In the genomic region with DNA sequence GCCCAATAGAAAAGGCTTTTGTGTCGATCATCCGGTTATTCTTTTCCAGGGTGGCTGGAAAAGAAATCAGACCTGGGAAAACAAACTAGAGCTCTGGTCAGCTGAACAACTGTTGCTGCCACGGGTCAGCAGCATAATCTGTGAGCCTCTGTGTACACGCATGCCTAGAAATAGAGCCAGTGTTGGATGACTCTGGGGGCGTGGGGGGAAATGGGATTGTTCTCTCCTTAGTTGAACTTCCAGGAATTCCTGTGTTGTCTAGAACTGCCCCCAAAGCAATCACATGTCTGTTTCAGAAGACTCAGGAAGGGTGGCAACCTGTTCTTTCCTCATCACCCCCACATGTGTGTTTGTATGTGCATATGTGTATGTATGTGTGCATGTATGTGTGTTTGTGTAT, we compare ENCODE assay signal across 13 mouse cellular contexts.
DNase-seq lines count a peak whose midpoint lies in the region; ATAC-seq and TF ChIP-seq lines count a peak whose summit lies in the region.
"Had no signal": no experiment of that assay in that cellular context is flagged by ENCODE, and none has a peak within 500 bp of the region (broad histone marks: within the 10 kb centered on the region; RNA-seq: fewer than 3 reads in every experiment).

No protein-coding gene starts in this region.

- no peaks in the 10 kb centered on the region for H3K79me2 ChIP-seq in heart, adult 2 months (replicated peaks; ENCODE audit: control insufficient read depth, insufficient read depth, low read length)

- H3K27ac ChIP-seq in heart, adult 2 months, result peak overlapping the region; percentile 72
- H3K27ac ChIP-seq in heart, embryonic 11.5 days (ENCODE audit: low read depth, low read length), result no peak overlapping the region
- no peak overlapping the region for H3K27ac ChIP-seq in lung, postnatal 0 days (ENCODE audit: low read length)
- H3K27ac ChIP-seq: limb, embryonic 15.5 days; lung, embryonic 15.5 days had no signal

- ATAC-seq in heart, embryonic 11.5 days (replicated peaks; ENCODE audit: insufficient number of reproducible peaks, low FRiP score, low TSS enrichment), result no peak
- ATAC-seq in lung, postnatal 0 days, result peak; percentile 85
- ATAC-seq in inflammation-experienced regulatory T-cells, adult 6 months, result no peak

- no peaks in the 10 kb centered on the region for H3K9me3 ChIP-seq in heart, embryonic 11.5 days (replicated peaks; ENCODE audit: control insufficient read depth, low read length)
- no peaks in the 10 kb centered on the region for H3K9me3 ChIP-seq in lung, postnatal 0 days (ENCODE audit: low read length)
- H3K9me3 ChIP-seq: limb, embryonic 15.5 days; lung, embryonic 15.5 days had no signal

- peaks cover 12% of the 10 kb centered on the region for H3K4me1 ChIP-seq in heart, adult 2 months (ENCODE audit: control insufficient read depth, insufficient read depth, low read length)
- H3K4me1 ChIP-seq in heart, embryonic 11.5 days (ENCODE audit: control insufficient read depth, insufficient read depth, low read length), result 0 out of 2 replicates have a peak, but pooled peaks cover 3% of the 10 kb centered on the region
- no peaks in the 10 kb centered on the region for H3K4me1 ChIP-seq in lung, postnatal 0 days (ENCODE audit: insufficient read depth, low read depth, low read length)
- H3K4me1 ChIP-seq: lung, embryonic 15.5 days had no signal

- peak; percentile 96 for TF ChIP-seq EP300 in heart, adult 2 months (IDR thresholded peaks at IDR 0.05; ENCODE audit: insufficient read depth, low read depth, low read length)
- TF ChIP-seq EP300 in lung, postnatal 0 days (IDR thresholded peaks at IDR 0.05), result peak; percentile 92

- H3K4me3 ChIP-seq in heart, adult 2 months, result no peak overlapping the region
- H3K4me3 ChIP-seq in heart, embryonic 11.5 days (ENCODE audit: low read depth, low read length), result no peak overlapping the region
- H3K4me3 ChIP-seq in lung, postnatal 0 days (ENCODE audit: low read depth, low read length), result no peak overlapping the region
- H3K4me3 ChIP-seq: erythroblast, embryonic 14.5 days; limb, embryonic 15.5 days; lung, embryonic 15.5 days had no signal

- intact Hi-C loops in heart, adult 2 months (cut with DNase I), result loop anchor here (1.0 to 5.0 kb wide), 3 partner anchors 30 to 144 kb away; no protein-coding TSS in a partner anchor
- intact Hi-C loops in heart, postnatal 25 days (cut with DNase I), result loop anchor here (5.0 kb wide), 1 partner anchor 84 kb away; no protein-coding TSS in a partner anchor

- WGBS in heart, adult 2 months, result 38% methylated on average over 5 of the region's 5 CpGs
- WGBS in heart, embryonic 11.5 days (ENCODE audit: insufficient replicate concordance), result 66% methylated on average over 5 of the region's 5 CpGs
- WGBS in lung, postnatal 0 days, result 65% methylated on average over 5 of the region's 5 CpGs

- peak; percentile 52 to 78 for DNase-seq in heart, adult 2 months
- DNase-seq in heart, adult 9 months (ENCODE audit: low spot score in 2 of 2), result peak; percentile 77 to 89
- peak; percentile 60 for DNase-seq in heart, postnatal 25 days (ENCODE audit: low spot score)
- peak; percentile 52 for DNase-seq in lung, postnatal 0 days (ENCODE audit: low spot score)
- DNase-seq in cerebellum, adult 11 months, result no peak
- DNase-seq: cerebellum, postnatal 14 days; midbrain, embryonic 14.5 days; right cerebral cortex, postnatal 4 days had no signal

- no peak overlapping the region for H3K4me2 ChIP-seq in heart, embryonic 11.5 days
- no peak overlapping the region for H3K4me2 ChIP-seq in lung, postnatal 0 days (replicated peaks; ENCODE audit: low read depth, low read length)
- H3K4me2 ChIP-seq: limb, embryonic 15.5 days; lung, embryonic 15.5 days had no signal

- TF ChIP-seq POLR2A in heart, adult 2 months (IDR thresholded peaks at IDR 0.05; ENCODE audit: insufficient read depth, low read depth, low read length), result peak; percentile 70

- peaks cover 4% of the 10 kb centered on the region for H3K36me3 ChIP-seq in heart, adult 2 months (ENCODE audit: control insufficient read depth, insufficient read depth, low read length)
- no peaks in the 10 kb centered on the region for H3K36me3 ChIP-seq in heart, embryonic 11.5 days (ENCODE audit: control insufficient read depth, insufficient read depth, low read length)
- H3K36me3 ChIP-seq in lung, postnatal 0 days (ENCODE audit: insufficient read depth, low read length), result no peaks in the 10 kb centered on the region
- H3K36me3 ChIP-seq: limb, embryonic 15.5 days; lung, embryonic 15.5 days had no signal

- no peaks in the 10 kb centered on the region for H3K27me3 ChIP-seq in heart, adult 2 months (ENCODE audit: control insufficient read depth, insufficient read depth, low read length)
- H3K27me3 ChIP-seq in heart, embryonic 11.5 days (ENCODE audit: control insufficient read depth, insufficient read depth, low read length), result no peaks in the 10 kb centered on the region
- no peaks in the 10 kb centered on the region for H3K27me3 ChIP-seq in lung, postnatal 0 days (replicated peaks; ENCODE audit: insufficient read depth, low read length)
- H3K27me3 ChIP-seq: limb, embryonic 15.5 days; lung, embryonic 15.5 days had no signal

- TF ChIP-seq CTCF in heart, adult 2 months (IDR thresholded peaks at IDR 0.05), result no peak
- TF ChIP-seq CTCF in lung, postnatal 0 days (IDR thresholded peaks at IDR 0.05), result no peak

- no peak overlapping the region for H3K9ac ChIP-seq in heart, adult 2 months (ENCODE audit: low read depth, low read length)
- no peak overlapping the region for H3K9ac ChIP-seq in heart, embryonic 11.5 days (ENCODE audit: low read depth, low read length)
- H3K9ac ChIP-seq in lung, postnatal 0 days (replicated peaks; ENCODE audit: low read depth), result no peak overlapping the region
- H3K9ac ChIP-seq: limb, embryonic 15.5 days; lung, embryonic 15.5 days had no signal
